Mouse (Mus musculus) heart, postnatal 14 days (tissue): Measurements from ENCODE around the gene Arid3a. TPM values are rescaled to one million over a fixed set of nuclear protein-coding genes. Genes with fewer than 3 reads are reported as not detected.
A peak's percentile ranks its signal among the peaks of the same experiment; 100 is the strongest.

Experiments
- DNase-seq, 2 experiments: peaks; one replicate each; pipeline ENCODE4 v3.0.0; 2021 to 2022
- intact Hi-C: fragments of 180-260 bp; cut with DNase I; formaldehyde crosslinking; loops from one replicate; pipeline ENCODE4 v1.15.1; 2025
- total RNA-seq, 2 experiments: library from RNA; stranded (reverse); gene quantifications; 2 replicates each; pipeline ENCODE4 v1.2.3; 2021

Gene Arid3a
- total RNA-seq, 2 experiments from 2014 or later, result 2.2 to 2.6 TPM

GRCm38 (mm10) chr10:79907415-79907814, 19.4 kb upstream of the Arid3a start:
- intact Hi-C loops, result no loop called here
- no peak for DNase-seq

- DNase-seq, result peak; percentile 93 to 96
- intact Hi-C loops, result no loop called here
These were observed 18.4 kb upstream of the Arid3a start, which contains the start of gene Med16 for GRCm38 (mm10) chr10:79908167-79909091. Gene Med16 (minus strand): TSS chr10:79908923.

DNA sequence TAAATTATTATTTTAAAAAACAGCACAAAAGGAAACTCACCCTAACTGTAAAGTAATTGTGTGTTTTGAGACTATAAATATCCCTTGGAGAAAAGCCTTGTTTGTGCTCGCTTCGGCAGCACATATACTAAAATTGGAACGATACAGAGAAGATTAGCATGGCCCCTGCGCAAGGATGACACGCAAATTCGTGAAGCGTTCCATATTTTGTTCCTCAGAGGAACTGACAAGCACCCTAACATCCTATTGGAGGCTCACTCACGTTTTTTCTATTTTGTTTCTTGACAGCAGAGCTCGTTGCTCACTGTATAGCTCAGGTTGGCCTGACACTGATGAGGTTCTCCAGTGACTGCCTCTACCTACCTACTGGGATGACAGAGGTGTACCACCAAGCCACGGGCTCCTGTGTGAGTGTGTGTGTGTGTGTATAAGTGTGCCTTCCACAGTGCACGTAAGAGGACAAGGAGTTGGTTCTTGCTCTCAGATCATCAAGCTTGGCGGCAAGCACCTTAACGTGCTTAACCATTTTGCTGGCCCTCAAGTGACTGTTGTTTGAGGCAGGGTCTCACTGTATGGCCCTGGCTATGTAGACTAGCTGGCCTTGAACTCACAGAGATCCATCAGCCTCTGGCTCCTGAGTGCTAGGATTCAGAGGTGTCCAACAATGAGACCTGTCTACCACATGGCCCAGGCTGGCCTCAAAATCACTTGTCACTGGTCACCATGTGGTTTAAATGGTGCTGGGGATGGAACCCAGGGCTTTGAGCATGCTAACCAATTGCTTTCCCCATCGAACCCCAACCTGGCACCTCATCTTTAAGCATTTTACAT, 17.5 kb upstream of the Arid3a start:
- intact Hi-C loops, result no loop called here
- DNase-seq, result peak in 1 of 2 experiments; percentile 26

DNA sequence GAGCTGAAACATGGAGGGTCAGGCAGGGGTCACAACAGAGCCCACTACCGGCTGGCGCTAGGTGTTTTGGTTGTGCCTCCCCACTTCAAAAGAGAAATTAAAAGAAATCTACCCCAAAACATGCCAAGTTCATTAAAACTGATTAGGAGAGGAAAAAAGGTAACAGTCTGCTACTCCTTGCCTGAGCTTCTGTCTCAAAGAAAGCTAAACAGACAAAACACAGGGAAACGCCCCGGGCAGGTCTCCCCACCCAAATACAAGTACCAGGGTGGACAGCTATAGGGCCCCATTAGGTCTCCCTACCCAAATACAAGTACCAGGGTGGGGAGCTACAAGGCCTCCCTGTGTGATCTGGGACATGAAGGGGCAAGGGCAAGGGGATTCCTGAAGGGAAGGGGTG, 16.3 kb upstream of the Arid3a start, which contains the start of gene Gm26602:
TSS of gene Gm26602 (plus strand) at position 301 of the 400 bp plus-strand sequence.
- intact Hi-C loops, result no loop called here
- no peak for DNase-seq

DNA sequence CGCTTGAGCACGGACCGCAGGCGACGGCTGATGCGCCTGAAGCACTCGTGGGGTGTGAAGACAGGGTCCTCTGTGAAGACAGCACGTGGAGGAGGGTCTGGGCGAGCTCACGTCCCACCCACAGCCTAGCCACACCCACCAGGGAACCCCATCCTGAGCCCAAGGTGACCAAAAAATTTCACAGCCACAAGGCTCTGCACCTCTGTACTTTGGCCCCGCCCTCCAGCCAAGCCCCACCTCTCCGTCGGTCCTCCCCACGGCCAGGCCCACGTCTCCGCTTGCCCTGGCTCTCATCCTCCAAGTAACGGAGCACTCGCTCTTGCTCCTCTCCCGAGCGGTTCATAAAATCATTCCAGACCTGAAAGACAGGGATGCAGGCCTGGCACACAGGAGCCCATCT, 14.4 kb upstream of the Arid3a start:
- intact Hi-C loops, result no loop called here
- no peak for DNase-seq

- intact Hi-C loops, result no loop called here
- no peak for DNase-seq
These were observed 12.5 kb upstream of the Arid3a start for GRCm38 (mm10) chr10:79914131-79914947.

GRCm38 (mm10) chr10:79914948-79915596, 11.8 kb upstream of the Arid3a start:
- intact Hi-C loops, result no loop called here

DNA sequence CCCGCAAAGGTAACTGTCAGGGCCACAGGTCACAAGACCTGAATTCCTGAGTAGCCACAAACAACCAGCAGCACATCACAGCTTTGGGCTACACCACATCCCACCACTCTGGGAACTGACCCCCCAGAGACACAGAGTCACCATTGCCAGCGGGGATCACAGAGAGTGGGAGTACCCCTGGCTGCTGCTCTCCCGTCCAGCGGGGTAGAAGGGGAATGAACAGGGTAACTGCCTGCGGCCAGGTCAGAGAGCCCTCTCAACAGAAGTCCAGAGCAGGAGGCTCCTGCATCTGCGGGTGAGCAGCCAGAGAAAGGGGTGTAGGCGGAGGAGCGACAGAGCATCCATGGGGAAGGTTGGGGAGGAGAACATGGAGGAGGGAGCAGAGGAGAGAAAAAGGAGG, 10.8 kb upstream of the Arid3a start:
- intact Hi-C loops, result no loop called here
- DNase-seq, result peak in 1 of 2 experiments; percentile 25

More at GRCm38 (mm10) chr10:79914948-79915596, 11.8 kb upstream of the Arid3a start:
- DNase-seq, result no peak

- intact Hi-C loops, result no loop called here
- DNase-seq, result peak; percentile 90 to 94
These were observed 9.9 kb upstream of the Arid3a start, which contains the start of gene Kiss1r for GRCm38 (mm10) chr10:79916808-79917531. Gene Kiss1r (plus strand): TSS chr10:79916971.

- DNase-seq, result no peak
- intact Hi-C loops, result no loop called here
These were observed 9.2 kb upstream of the Arid3a start for GRCm38 (mm10) chr10:79917532-79918100.

GRCm38 (mm10) chr10:79918231-79919078, 8.4 kb upstream of the Arid3a start:
- peak in 1 of 2 experiments; percentile 37 for DNase-seq
- intact Hi-C loops, result no loop called here

GRCm38 (mm10) chr10:79919251-79919849, 7.5 kb upstream of the Arid3a start:
- intact Hi-C loops, result no loop called here
- no peak for DNase-seq

GRCm38 (mm10) chr10:79920056-79920890, 6.6 kb upstream of the Arid3a start:
- intact Hi-C loops, result no loop called here
- DNase-seq, result no peak

- intact Hi-C loops, result no loop called here
These were observed 5.8 kb upstream of the Arid3a start, which contains the start of gene R3hdm4 for GRCm38 (mm10) chr10:79920958-79921535. Gene R3hdm4 (minus strand): TSS chr10:79921208.

DNA sequence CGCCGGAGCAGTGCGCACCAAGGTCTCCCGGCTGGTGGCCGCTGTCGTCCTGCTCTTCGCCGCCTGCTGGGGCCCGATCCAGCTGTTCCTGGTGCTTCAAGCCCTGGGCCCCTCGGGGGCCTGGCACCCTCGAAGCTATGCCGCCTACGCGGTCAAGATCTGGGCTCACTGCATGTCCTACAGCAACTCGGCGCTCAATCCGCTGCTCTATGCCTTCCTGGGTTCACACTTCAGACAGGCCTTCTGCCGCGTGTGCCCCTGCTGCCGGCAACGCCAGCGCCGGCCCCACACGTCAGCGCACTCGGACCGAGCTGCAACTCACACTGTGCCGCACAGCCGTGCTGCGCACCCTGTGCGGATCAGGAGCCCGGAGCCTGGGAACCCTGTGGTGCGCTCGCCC, 5.3 kb upstream of the Arid3a start:
- intact Hi-C loops, result no loop called here
- DNase-seq, result peak in 1 of 2 experiments; percentile 26

More at GRCm38 (mm10) chr10:79920958-79921535, 5.8 kb upstream of the Arid3a start, which contains the start of gene R3hdm4:
- DNase-seq, result no peak
